33 mouse cellular contexts compared by ENCODE assay signal in the genomic region with DNA sequence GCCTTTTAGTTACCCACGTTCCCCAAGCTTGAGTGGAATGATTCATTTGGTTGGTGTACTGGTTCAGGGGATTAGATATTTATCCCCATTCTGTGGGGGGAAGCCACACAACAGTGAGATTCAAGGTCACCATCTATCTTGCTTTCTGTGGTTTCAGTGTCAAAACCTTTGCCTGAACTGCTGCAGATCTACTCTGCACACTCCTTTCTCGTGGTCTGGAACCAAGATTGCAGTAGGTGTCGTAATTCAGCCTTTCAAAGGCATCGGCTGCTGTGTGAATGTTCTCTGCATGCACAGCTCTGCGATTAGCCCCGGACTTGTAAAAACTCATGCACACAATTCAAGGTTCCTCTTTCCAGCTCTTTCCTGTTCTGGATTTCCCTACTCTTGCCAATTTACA. TPM values are rescaled to one million over a fixed set of nuclear protein-coding genes. Genes with fewer than 3 reads are reported as not detected.
DNase-seq lines count a peak whose midpoint lies in the region.
"Had no signal": no experiment of that assay in that cellular context is flagged by ENCODE, and none has a peak within 500 bp of the region (broad histone marks: within the 10 kb centered on the region; RNA-seq: fewer than 3 reads in every experiment).

No protein-coding gene starts in this region.

- no peaks in the 10 kb centered on the region for H3K36me3 ChIP-seq in macrophage (ENCODE audit: inconsistent target)
- H3K36me3 ChIP-seq: embryonic facial prominence, embryonic 10.5 days; embryonic facial prominence, embryonic 15.5 days; forebrain, embryonic 12.5 days; hindbrain, embryonic 10.5 days; limb, embryonic 13.5 days; liver, embryonic 15.5 days had no signal

- 2% methylated on average over 6 of the region's 6 CpGs for WGBS in macrophage (ENCODE audit: missing documents)

- peak; percentile 21 for DNase-seq in layer of hippocampus, adult 9-10 months (ENCODE audit: low spot score)
- DNase-seq in layer of hippocampus, postnatal 36 days: no peak
- DNase-seq in 416B (ENCODE audit: low read depth): peak; percentile 94
- DNase-seq in MEL-GATA-1-ER (ENCODE audit: extremely low read depth, low read depth): peak; percentile 50
- no peak for DNase-seq in gastrocnemius, adult 18-20 months (ENCODE audit: low spot score)
- no peak for DNase-seq in right cerebral cortex, postnatal 10 days (ENCODE audit: low spot score in 2 of 2)
- DNase-seq: adrenal gland, postnatal 10 days; B cell, adult 2 months; cerebellum, adult 2 months; cerebellum, postnatal 14 days; gastrocnemius, adult 2 months; gastrocnemius, postnatal 36 days; heart, postnatal 14 days; kidney, adult 18-20 months; kidney, postnatal 36 days; lung, embryonic 14.5 days; lung, postnatal 14 days; midbrain, embryonic 14.5 days; spleen, adult 18-20 months; thymus, adult 18-20 months; thymus, postnatal 25 days had no signal

- H3K4me3 ChIP-seq in macrophage (ENCODE audit: inconsistent target): no peak overlapping the region
- H3K4me3 ChIP-seq: embryonic facial prominence, embryonic 10.5 days; embryonic facial prominence, embryonic 15.5 days; forebrain, embryonic 12.5 days; gastrocnemius, adult 2 months; hindbrain, embryonic 10.5 days; limb, embryonic 13.5 days; liver, embryonic 15.5 days had no signal

- H3K27ac ChIP-seq in macrophage: peak overlapping the region; percentile 87
- H3K27ac ChIP-seq: embryonic facial prominence, embryonic 10.5 days; embryonic facial prominence, embryonic 15.5 days; forebrain, embryonic 12.5 days; gastrocnemius, adult 2 months; hindbrain, embryonic 10.5 days; limb, embryonic 13.5 days; liver, embryonic 15.5 days had no signal

- no peaks in the 10 kb centered on the region for H3K79me2 ChIP-seq in macrophage (ENCODE audit: inconsistent target)

RNA-seq across cellular contexts. Expression of a gene that starts 24.2 kb away (rescaled TPM):
- not detected for total RNA-seq in layer of hippocampus, postnatal 36 days (2021)
- total RNA-seq in macrophage (2018; cell fraction: chromatin; rRNA removed): not detected
- under 1 TPM in 6 of 26 experiments, not detected in 20; 0.03 to 0.09 (median 0.06) TPM for total RNA-seq in macrophage (2018; cell fraction: cytosol; rRNA removed)
- total RNA-seq in macrophage (2018; cell fraction: nucleus; rRNA removed): not detected
- polyA plus RNA-seq in macrophage (2018): not detected in 3 replicates
- under 1 TPM; 0.12 to 0.34 TPM for total RNA-seq in gastrocnemius, adult 18-20 months (2021)
- polyA plus RNA-seq: heart, embryonic 14.5 days; hindbrain, embryonic 16.5 days; midbrain, embryonic 14.5 days had no signal

RNA-seq across cellular contexts. Expression of a gene that starts 33.8 kb away (rescaled TPM):
- 10 to 100 TPM; 33.3 to 36.2 TPM for total RNA-seq in layer of hippocampus, postnatal 36 days (2021)
- total RNA-seq in macrophage (2018; cell fraction: chromatin; rRNA removed): 10 to 100 TPM in 24 of 26 experiments, 1 to 10 TPM in 2; 8.1 to 32.4 (median 21.4) TPM
- 10 to 100 TPM; 14.1 to 24.3 (median 19.8) TPM for total RNA-seq in macrophage (2018; cell fraction: cytosol; rRNA removed)
- 10 to 100 TPM; 10.7 to 37.3 (median 20.3) TPM for total RNA-seq in macrophage (2018; cell fraction: nucleus; rRNA removed)
- 16.8 to 21.8 TPM (median 20.3 TPM) in 3 replicates for polyA plus RNA-seq in macrophage (2018)
- total RNA-seq in gastrocnemius, adult 18-20 months (2021): 10 to 100 TPM; 17.9 to 19.2 TPM

RNA-seq across cellular contexts. Expression of a gene that starts 53.6 kb away (rescaled TPM):
- not detected for total RNA-seq in layer of hippocampus, postnatal 36 days (2021)
- not detected for total RNA-seq in macrophage (2018; cell fraction: chromatin; rRNA removed)
- not detected for total RNA-seq in macrophage (2018; cell fraction: cytosol; rRNA removed)
- not detected for total RNA-seq in macrophage (2018; cell fraction: nucleus; rRNA removed)
- not detected in 3 replicates for polyA plus RNA-seq in macrophage (2018)
- total RNA-seq in gastrocnemius, adult 18-20 months (2021): not detected
- total RNA-seq: adrenal gland, postnatal 10 days; gastrocnemius, adult 2 months; gastrocnemius, postnatal 36 days; monocyte, adult 5-6 weeks had no signal
- polyA plus RNA-seq: brain, embryonic 14.5 days; cerebellum, adult 2 months; embryonic facial prominence, embryonic 10.5 days; forebrain, embryonic 12.5 days; heart, embryonic 14.5 days; hindbrain, embryonic 10.5 days; limb, embryonic 13.5 days; lung, embryonic 14.5 days; midbrain, embryonic 14.5 days; stomach, embryonic 16.5 days had no signal

RNA-seq across cellular contexts. Expression of a gene that starts 56.4 kb away (rescaled TPM):
- total RNA-seq in layer of hippocampus, postnatal 36 days (2021): 100 to 1,000 TPM; 103 to 112 TPM
- 1,000 to 10,000 TPM in 11 of 26 experiments, 100 to 1,000 TPM in 15; 122 to 1,570 (median 865) TPM for total RNA-seq in macrophage (2018; cell fraction: chromatin; rRNA removed)
- total RNA-seq in macrophage (2018; cell fraction: cytosol; rRNA removed): 100 to 1,000 TPM; 129 to 393 (median 270) TPM
- total RNA-seq in macrophage (2018; cell fraction: nucleus; rRNA removed): 100 to 1,000 TPM; 145 to 858 (median 561) TPM
- polyA plus RNA-seq in macrophage (2018): 230 to 319 TPM (median 312 TPM) in 3 replicates
- 1 to 10 TPM; 7.6 to 9.0 TPM for total RNA-seq in gastrocnemius, adult 18-20 months (2021)

Comparison
In these comparisons a context has a peak if more than half of its experiments do, and no peak if none do; other contexts are left out.
1. DNase-seq: peak in layer of hippocampus, adult 9-10 months (single experiment), 416B (single experiment) and MEL-GATA-1-ER (single experiment); none in layer of hippocampus, postnatal 36 days (0 of 2), gastrocnemius, adult 18-20 months (single experiment) and right cerebral cortex, postnatal 10 days (0 of 2).